Mouse (Mus musculus) cerebellum, adult 2 months (tissue): Measurements from ENCODE around the gene Nmnat2.

Source experiments
- CTCF ChIP-seq: fragments of 200-500 bp; IDR thresholded peaks from 2 replicates; pipeline ENCODE4 v1.5.1; 2011; ENCODE audit warnings: low read depth, mild to moderate bottlenecking, control low read depth, low read length, moderate library complexity, borderline replicate concordance; ENCODE audit not compliant: insufficient read depth
- POLR2A ChIP-seq: fragments of 200-500 bp; IDR thresholded peaks from 2 replicates; pipeline ENCODE4 v1.6.1; 2011; ENCODE audit warnings: low read length, control low read depth, borderline replicate concordance; ENCODE audit not compliant: insufficient read depth

- TF ChIP-seq CTCF (no peak), POLR2A (no peak)
Measured at GRCm38 (mm10) chr1:152969081-152969480, 14.3 kb downstream of the Nmnat2 start.
